Mouse (Mus musculus): ENCODE results near the gene Tspan9.

DNA sequence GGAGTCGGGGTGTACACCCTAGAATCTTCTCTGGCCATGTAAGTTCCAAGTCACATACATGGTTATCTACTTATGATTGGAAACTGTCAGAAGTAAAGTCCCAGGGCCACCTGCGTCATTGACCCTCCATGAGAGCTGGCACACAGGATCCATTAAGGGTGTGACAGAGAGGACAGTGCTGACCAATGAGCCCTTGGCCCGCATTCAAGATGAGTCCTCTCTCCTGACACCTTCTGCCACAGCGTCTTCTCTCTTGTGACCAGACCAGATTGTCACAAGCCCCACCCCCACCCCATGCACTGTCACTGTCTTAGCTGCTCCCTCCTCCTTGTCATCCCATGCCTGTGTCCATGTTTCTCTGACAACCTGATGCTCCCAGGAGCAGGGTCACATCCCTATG, 140.7 kb downstream of the Tspan9 start:
- TF ChIP-seq POLR2A (IDR thresholded peaks at IDR 0.05; ENCODE audit: low read depth, low read length) (no peak), CTCF (conservative IDR thresholded peaks at IDR 0.05; ENCODE audit: insufficient read depth, insufficient read length, low read depth, low read length) (no peak)

All from kidney, adult 2 months (tissue).